Mouse (Mus musculus) erythroblast, embryonic 14.5 days (primary cell): ENCODE measurements around the gene Mgat4e. TPM values are rescaled to one million over a fixed set of nuclear protein-coding genes. Genes with fewer than 3 reads are reported as not detected.

Source experiments
- H3K27me3 ChIP-seq: 2 replicates; pipeline ENCODE4 v1.6.1; 2012; ENCODE audit warnings: inconsistent platforms; ENCODE audit not compliant: control insufficient read depth
- H3K36me3 ChIP-seq: 2 replicates; pipeline ENCODE4 v1.6.1; 2012; ENCODE audit warnings: mild to moderate bottlenecking, inconsistent platforms; ENCODE audit not compliant: control insufficient read depth
- H3K4me1 ChIP-seq: 2 replicates; pipeline ENCODE4 v1.6.1; 2012; ENCODE audit warnings: inconsistent platforms; ENCODE audit not compliant: control insufficient read depth
- H3K4me3 ChIP-seq: replicated peaks from 2 replicates; pipeline ENCODE3; 2012; ENCODE audit warnings: moderate library complexity, mild to moderate bottlenecking, inconsistent platforms
- H3K9me3 ChIP-seq: 2 replicates; pipeline ENCODE4 v1.6.1; 2012; ENCODE audit warnings: low read length, inconsistent platforms, mixed read lengths; ENCODE audit not compliant: control insufficient read depth
- GATA1 ChIP-seq: IDR thresholded peaks from 2 replicates; pipeline ENCODE4 v1.6.1; 2012; ENCODE audit warnings: low read length, inconsistent platforms, mixed read lengths
- TAL1 ChIP-seq: IDR thresholded peaks from 3 replicates; pipeline ENCODE4 v1.6.1; 2012; ENCODE audit warnings: low read length, inconsistent platforms, mixed read lengths
- polyA plus RNA-seq: library from polyadenylated mRNA; stranded (reverse); fragments of >175 nt; gene quantifications from 2 replicates; pipeline ENCODE4 v1.2.3, GENCODE M21; 2012

The Mgat4e gene
- polyA plus RNA-seq = not detected in 2 replicates

DNA sequence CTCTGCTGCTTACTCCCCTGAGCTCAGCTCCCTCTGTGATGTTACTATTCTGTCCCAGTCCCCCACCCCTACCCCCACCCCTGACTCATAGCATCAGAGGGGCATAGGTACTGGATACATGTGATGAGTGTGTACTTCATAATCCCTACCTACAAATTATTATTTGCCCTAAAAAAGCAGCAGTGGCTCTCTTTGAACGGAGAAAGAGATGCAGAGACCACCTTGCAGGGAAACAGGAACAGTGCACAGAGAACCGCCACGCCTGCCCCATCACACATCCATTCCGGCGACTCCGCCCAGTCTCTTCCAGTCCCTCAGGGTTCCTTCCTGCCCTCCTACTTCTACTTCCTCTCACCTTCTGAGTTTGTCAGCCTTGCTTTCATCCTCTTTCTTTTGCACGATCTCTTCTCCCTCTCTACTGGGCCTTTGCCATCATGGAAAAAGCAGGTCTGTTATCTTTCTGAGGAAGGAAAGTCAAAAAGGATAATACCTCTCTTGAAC, at the start of gene Mgat4e:
Gene Mgat4e, minus strand, starts transcription at position 51 of the 501 bp plus-strand sequence.
- TF ChIP-seq GATA1 = no peak
- TF ChIP-seq TAL1 = no peak
- peaks cover 6% of the 10 kb centered on the region; the same call in 1 of the 2 replicates for H3K9me3 ChIP-seq
- no peak within 1 kb of the TSS for H3K4me3 ChIP-seq
- no peaks in the 10 kb centered on the region for H3K4me1 ChIP-seq
- no peaks in the 10 kb centered on the region for H3K27me3 ChIP-seq
- no peaks in the 10 kb centered on the region for H3K36me3 ChIP-seq

DNA sequence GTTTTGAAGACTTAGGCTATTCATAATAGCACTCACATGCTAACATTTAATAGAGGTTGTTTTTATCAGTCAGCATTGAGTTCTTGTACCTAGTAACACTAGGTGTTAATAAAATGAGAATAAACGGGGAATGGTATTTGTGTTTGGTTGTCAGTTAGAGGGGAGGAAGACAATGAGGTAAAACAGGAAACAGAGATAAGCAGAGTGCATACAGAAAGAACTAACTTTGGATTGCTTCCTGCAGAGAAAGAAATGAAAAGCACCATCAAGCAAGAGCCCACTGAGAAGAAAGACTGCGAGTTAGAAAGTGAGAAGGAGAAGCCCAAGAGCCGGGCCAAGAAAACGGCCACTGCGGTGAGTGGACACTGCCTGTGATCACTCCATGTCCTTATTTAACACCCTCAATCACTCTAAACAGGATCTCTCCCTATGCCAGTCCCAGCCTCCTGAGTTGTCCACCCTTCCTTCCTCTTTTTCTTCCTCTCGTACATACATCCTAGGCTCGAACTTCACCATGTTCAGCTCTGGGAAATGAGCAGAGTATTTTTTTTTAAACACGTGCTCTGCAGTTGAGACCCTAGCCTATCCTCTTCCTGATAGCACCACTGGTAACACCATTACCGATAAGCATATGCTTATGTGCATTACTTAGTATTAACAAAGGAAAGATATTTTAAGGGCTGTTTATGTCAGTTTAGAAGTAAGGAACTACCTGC, 48.0 kb upstream of the Mgat4e start:
- Histone ChIP-seq H3K27me3 (no peaks in the 10 kb centered on the region), H3K4me1 (peaks cover 3% of the 10 kb centered on the region), H3K9me3 (no peaks in the 10 kb centered on the region), H3K4me3 (no peak overlapping the region), H3K36me3 (peaks cover 3% of the 10 kb centered on the region)
- no peak for TF ChIP-seq GATA1
- TF ChIP-seq TAL1 = no peak

DNA sequence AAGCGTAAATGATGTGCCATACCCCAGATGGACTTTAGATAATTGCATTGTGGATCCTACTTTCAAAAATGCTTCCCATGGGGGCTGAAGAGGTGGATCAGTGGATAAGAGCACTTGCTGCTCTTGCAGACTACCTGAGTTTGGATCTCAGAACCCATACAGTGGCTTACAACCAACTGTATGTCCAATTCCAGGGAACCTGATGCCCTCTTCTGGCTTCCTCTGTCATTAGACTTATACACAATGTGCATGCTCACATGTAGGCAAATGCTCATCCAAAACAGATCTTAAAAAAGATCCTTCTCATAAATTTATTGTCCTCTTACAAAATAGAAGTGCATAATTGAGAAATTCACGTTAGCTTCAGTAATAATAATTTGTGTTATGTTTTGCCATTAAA, 42.3 kb upstream of the Mgat4e start:
- H3K4me1 ChIP-seq = no peaks in the 10 kb centered on the region
- peaks cover 3% of the 10 kb centered on the region for H3K36me3 ChIP-seq
- no peaks in the 10 kb centered on the region for H3K27me3 ChIP-seq
- TF ChIP-seq GATA1 (no peak), TAL1 (no peak)
- H3K4me3 ChIP-seq = no peak overlapping the region
- no peaks in the 10 kb centered on the region for H3K9me3 ChIP-seq

DNA sequence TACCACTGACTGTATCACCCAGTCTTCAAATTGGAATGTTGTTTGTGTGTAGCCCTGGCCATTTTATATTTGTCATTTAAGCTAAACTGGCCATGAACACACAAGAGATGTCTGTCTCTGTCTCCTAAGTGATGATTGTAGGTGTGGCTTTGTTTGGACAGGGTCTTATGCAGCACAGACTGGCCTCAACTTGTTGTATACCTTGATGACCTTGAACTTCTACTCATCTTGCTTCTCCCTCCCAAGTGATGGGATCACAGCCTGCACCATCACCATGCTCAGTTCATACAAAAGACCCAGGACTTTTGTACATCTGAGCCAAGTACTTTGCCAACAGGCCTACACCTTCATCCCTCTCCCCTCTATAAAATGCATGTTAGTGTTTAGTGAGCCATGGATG, 40.2 kb upstream of the Mgat4e start:
- Histone ChIP-seq H3K4me3 (no peak overlapping the region), H3K27me3 (no peaks in the 10 kb centered on the region), H3K36me3 (no peaks in the 10 kb centered on the region; the same call in 1 of the 2 replicates), H3K4me1 (no peaks in the 10 kb centered on the region), H3K9me3 (no peaks in the 10 kb centered on the region)
- TF ChIP-seq GATA1 = no peak
- TF ChIP-seq TAL1 = no peak

DNA sequence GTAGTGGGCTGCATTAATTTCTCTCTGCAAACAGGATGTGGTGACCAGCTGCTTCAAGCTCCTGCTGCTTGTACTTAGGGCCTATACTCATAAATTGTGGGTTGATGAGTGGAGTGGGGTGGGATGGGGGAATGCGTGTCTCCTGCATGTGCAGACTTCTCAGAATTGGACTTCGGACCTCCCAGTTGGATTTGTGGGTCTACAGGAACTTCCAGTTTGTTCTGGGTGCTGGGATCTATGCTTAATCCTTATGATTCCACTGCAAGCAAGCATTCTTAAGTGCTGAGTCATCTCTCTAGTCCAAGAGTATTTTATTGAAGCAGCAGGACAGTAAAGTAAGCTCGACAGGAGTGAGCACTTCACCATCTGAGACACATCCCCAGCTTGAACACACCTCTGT, 34.1 kb upstream of the Mgat4e start:
- H3K36me3 ChIP-seq = no peaks in the 10 kb centered on the region

DNA sequence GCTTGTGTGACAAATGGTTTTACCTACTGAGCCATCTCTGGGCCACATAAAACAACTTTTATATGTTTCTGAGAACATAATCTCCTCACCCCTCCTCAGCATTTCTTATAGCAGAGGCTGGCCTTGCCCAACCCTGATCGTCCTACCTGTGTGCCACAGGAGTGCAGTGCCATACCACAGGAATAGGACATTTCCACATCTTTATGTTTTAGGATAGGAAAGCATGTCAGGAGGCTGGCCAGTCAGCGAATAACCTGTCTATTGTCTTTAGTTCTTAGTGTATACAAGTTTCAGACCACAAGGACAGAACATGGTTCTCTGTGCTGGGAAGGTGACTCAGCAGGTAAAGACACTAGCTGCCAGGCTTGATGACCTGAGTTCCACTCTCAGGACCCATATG, 31.3 kb upstream of the Mgat4e start:
- H3K4me3 ChIP-seq = no peak overlapping the region
- TF ChIP-seq TAL1 (no peak), GATA1 (no peak)
- peaks cover 16% of the 10 kb centered on the region for H3K4me1 ChIP-seq

More for the DNA sequence above, 34.1 kb upstream of the Mgat4e start:
- Histone ChIP-seq H3K4me1 (peaks cover 16% of the 10 kb centered on the region), H3K9me3 (no peaks in the 10 kb centered on the region), H3K4me3 (no peak overlapping the region), H3K27me3 (no peaks in the 10 kb centered on the region)
- no peak for TF ChIP-seq GATA1
- no peak for TF ChIP-seq TAL1

DNA sequence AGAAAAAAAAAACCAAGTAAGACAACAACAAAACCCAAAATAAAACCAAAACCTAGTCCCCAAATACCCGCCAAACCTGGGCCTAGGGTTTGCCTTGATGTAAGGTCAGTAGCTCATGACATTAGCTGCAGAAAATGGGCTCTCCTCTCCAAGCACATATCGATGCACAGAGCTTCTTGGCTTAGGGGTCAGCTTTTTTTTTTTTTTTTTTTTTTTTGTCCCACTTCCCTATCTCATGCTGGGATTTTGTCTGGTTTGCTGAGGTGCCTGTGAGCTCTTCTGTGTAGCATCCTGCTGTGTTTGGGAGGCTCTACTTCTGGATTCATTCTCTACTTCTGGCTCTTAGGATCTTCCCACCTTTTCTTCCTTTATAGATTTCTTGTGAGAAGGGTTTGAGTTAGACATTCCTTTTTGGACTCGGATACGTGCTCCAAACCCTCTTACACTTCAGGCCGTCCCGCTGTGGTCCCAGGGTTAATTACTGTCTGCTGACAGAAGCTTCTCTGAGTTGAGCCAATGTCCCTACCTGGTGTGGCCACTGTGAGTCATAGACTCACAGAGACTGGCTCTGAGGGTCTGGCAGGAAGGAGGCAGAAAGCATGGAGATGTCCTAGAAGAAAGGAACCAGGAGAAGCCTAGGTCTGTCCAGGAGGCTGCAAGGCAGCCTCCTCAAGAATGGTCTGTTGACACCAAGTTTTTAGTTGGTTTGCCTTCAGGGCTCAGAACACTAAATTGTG, 28.1 kb upstream of the Mgat4e start:
- H3K27me3 ChIP-seq = no peaks in the 10 kb centered on the region
- no peak overlapping the region for H3K4me3 ChIP-seq
- H3K9me3 ChIP-seq = no peaks in the 10 kb centered on the region
- H3K36me3 ChIP-seq = no peaks in the 10 kb centered on the region
- peaks cover 16% of the 10 kb centered on the region for H3K4me1 ChIP-seq
- TF ChIP-seq TAL1 = no peak
- no peak for TF ChIP-seq GATA1

More for the DNA sequence above, 31.3 kb upstream of the Mgat4e start:
- Histone ChIP-seq H3K9me3 (no peaks in the 10 kb centered on the region), H3K27me3 (no peaks in the 10 kb centered on the region), H3K36me3 (no peaks in the 10 kb centered on the region)

DNA sequence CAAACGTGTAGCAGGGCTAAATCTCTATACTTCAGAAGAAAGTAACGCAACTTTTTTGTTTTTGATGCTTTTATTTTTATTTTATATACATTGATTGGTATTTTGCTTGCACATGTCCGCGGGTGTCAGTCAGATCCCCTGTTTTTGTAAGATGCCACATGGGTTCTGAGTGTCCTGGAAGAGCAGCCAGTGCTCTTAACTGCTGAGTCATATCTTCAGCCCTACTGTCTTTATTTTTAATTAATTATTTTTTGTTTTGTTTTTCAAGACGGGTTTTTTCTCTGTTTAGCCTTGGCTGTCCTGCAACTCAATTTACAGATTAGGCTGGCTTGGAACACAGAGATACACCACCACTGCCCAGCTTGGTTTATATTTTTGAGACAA, 24.4 kb upstream of the Mgat4e start:
- H3K4me1 ChIP-seq = peaks cover 4% of the 10 kb centered on the region
- TF ChIP-seq TAL1 (no peak), GATA1 (no peak)

DNA sequence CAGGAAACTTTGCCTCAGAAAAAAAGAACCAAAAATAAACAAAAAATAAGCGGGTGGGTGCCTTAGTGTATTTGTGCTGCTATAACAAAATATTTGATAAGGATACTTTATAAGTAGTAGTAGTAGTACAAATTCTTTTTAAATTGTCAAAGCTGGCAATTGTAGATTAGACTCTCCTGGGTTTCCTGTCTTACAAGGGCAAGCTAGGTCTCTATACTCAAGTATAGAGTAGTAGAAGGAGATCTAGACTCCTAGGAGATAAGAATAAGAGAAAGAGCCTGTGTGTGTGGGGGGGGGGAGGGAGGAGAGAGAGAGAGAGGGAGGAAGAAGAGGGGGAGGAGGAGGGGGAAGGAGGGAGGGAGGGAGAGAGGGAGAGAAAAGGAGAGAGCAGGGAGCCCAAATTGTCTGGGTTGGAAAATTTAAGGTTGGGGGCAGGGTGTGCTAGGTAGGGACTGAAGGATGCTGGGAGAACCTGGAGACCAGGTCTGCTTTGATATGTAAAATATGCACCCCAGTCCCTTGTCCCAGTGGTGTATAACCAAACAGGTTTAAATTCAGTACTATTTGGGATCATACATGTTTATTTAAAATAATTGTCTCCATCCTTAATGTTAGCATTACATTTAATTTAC, 23.9 kb upstream of the Mgat4e start:
- Histone ChIP-seq H3K27me3 (no peaks in the 10 kb centered on the region), H3K4me3 (no peak overlapping the region), H3K4me1 (peaks cover 4% of the 10 kb centered on the region), H3K36me3 (no peaks in the 10 kb centered on the region), H3K9me3 (no peaks in the 10 kb centered on the region)
- TF ChIP-seq GATA1 (no peak), TAL1 (no peak)

More for the DNA sequence above, 24.4 kb upstream of the Mgat4e start:
- no peaks in the 10 kb centered on the region for H3K27me3 ChIP-seq
- H3K9me3 ChIP-seq = no peaks in the 10 kb centered on the region
- H3K4me3 ChIP-seq = no peak overlapping the region
- no peaks in the 10 kb centered on the region for H3K36me3 ChIP-seq
